Mouse (Mus musculus) spleen, adult 2 months (tissue): Measurements from ENCODE around the gene Cpt1c.

Source experiments
- CTCF ChIP-seq: fragments of 200-500 bp; IDR thresholded peaks from 2 replicates; pipeline ENCODE4 v1.5.1; 2011; ENCODE audit warnings: mild to moderate bottlenecking, inconsistent platforms; ENCODE audit not compliant: insufficient read depth, insufficient read length, insufficient replicate concordance; ENCODE audit errors: extremely low read depth
- POLR2A ChIP-seq: fragments of 200-500 bp; IDR thresholded peaks from 2 replicates; pipeline ENCODE4 v1.6.1; 2011; ENCODE audit warnings: low read depth, low read length, inconsistent platforms

- TF ChIP-seq POLR2A (no peak), CTCF (no peak)
These were observed 3.6 kb upstream of the Cpt1c start for GRCm38 (mm10) chr7:44978300-44978699.
